Mouse (Mus musculus) cortical plate, adult 2 months (tissue): Measurements from ENCODE around the gene Lck.

Source experiments
- CTCF ChIP-seq: fragments of 200-500 bp; IDR thresholded peaks from 2 replicates; pipeline ENCODE4 v1.5.1; 2011; ENCODE audit warnings: mild to moderate bottlenecking, control low read depth, low read length; ENCODE audit not compliant: insufficient read depth; ENCODE audit errors: extremely low read depth
- POLR2A ChIP-seq: fragments of 200-500 bp; IDR thresholded peaks from 2 replicates; pipeline ENCODE4 v1.6.1; 2011; ENCODE audit warnings: mild to moderate bottlenecking, low read length, control low read depth; ENCODE audit not compliant: insufficient read depth; ENCODE audit errors: extremely low read depth

DNA sequence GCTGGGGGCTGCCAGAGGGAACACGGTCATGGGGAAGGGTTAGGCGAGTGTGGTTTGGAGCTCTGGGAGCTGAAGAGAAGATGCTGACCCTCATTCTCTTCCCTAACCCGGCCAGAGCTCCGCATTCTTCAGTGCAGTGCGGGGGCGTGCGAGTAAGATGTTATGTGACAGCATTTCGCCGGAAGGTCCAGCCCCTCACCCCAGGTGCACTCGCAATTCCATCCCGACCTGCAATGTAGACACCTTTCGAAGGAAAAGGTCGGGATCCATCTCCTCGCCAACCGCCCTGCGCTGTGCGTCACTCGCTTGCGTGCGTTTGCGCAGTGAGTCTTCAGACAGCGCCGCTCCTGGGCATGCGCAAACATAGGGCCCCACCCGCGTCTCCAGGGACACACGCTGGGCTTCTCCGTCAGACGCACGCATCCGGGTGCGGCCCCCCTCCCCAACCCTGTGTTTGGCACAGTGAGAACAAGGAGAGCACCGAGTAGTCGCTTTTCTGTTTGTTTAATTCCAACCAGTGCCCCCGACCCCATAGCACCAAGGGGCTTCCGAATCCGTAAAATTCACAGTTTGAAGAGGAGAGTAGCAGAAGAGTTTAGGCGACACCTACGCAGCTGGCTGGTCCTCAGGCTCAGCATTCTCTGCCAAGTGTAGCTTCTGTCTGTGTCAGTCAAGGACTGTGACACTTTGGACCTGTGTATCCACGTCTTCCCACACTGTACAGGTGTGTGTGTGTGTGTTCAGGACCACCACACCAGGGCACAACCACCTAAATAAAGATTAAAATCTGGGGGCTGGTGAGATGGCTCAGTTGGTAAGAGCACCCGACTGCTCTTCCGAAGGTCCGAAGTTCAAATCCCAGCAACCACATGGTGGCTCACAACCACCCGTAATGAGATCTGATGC, 45.6 kb upstream of the Lck start, which contains the start of gene Iqcc:
- TF ChIP-seq POLR2A (peak; percentile 99), CTCF (no peak)
